Comparison of ENCODE assay signal across 35 mouse cellular contexts in genomic region chr17:36855484-36855883, GRCm38 (mm10). TPM values are rescaled to one million over a fixed set of nuclear protein-coding genes. Genes with fewer than 3 reads are reported as not detected.
DNase-seq lines count a peak whose midpoint lies in the region; ATAC-seq and TF ChIP-seq lines count a peak whose summit lies in the region.
"Had no signal": no experiment of that assay in that cellular context is flagged by ENCODE, and none has a peak within 500 bp of the region (broad histone marks: within the 10 kb centered on the region; RNA-seq: fewer than 3 reads in every experiment).

No protein-coding gene starts in this region.

- no peak for ATAC-seq in intestine, postnatal 0 days
- no peak for ATAC-seq in intestine, embryonic 15.5 days
- no peak for ATAC-seq in midbrain, postnatal 0 days (ENCODE audit: low FRiP score)
- ATAC-seq in midbrain, embryonic 16.5 days: no peak
- ATAC-seq in liver, postnatal 0 days: no peak
- ATAC-seq: forebrain, embryonic 13.5 days; forebrain, embryonic 16.5 days; hindbrain, embryonic 16.5 days; Patski had no signal

- H3K27me3 ChIP-seq in intestine, postnatal 0 days (replicated peaks; ENCODE audit: control insufficient read depth, insufficient read depth, low read length): no peaks in the 10 kb centered on the region
- H3K27me3 ChIP-seq in intestine, embryonic 15.5 days (replicated peaks): no peaks in the 10 kb centered on the region
- H3K27me3 ChIP-seq in midbrain, postnatal 0 days (ENCODE audit: insufficient read depth, low read length): no peaks in the 10 kb centered on the region
- H3K27me3 ChIP-seq in midbrain, embryonic 16.5 days (ENCODE audit: control insufficient read depth, insufficient read depth, low read depth, low read length): no peaks in the 10 kb centered on the region
- H3K27me3 ChIP-seq in liver, postnatal 0 days (ENCODE audit: insufficient read depth, low read length): no peaks in the 10 kb centered on the region
- H3K27me3 ChIP-seq: CH12.LX; embryonic facial prominence, embryonic 12.5 days; embryonic facial prominence, embryonic 15.5 days; forebrain, embryonic 13.5 days; hindbrain, embryonic 13.5 days; Patski had no signal

- no peaks in the 10 kb centered on the region for H3K9me3 ChIP-seq in intestine, postnatal 0 days (ENCODE audit: control insufficient read depth)
- H3K9me3 ChIP-seq in intestine, embryonic 15.5 days: no peaks in the 10 kb centered on the region
- H3K9me3 ChIP-seq in midbrain, postnatal 0 days (ENCODE audit: low read length): no peaks in the 10 kb centered on the region
- H3K9me3 ChIP-seq in midbrain, embryonic 16.5 days (replicated peaks; ENCODE audit: control insufficient read depth, low read length, poor library complexity, severe bottlenecking): no peaks in the 10 kb centered on the region
- H3K9me3 ChIP-seq in liver, postnatal 0 days (ENCODE audit: low read length): no peaks in the 10 kb centered on the region
- H3K9me3 ChIP-seq: embryonic facial prominence, embryonic 12.5 days; embryonic facial prominence, embryonic 15.5 days; forebrain, embryonic 10.5 days; forebrain, embryonic 13.5 days; G1E; hindbrain, embryonic 10.5 days; hindbrain, embryonic 13.5 days had no signal

- TF ChIP-seq EP300 in liver, postnatal 0 days (IDR thresholded peaks at IDR 0.05; ENCODE audit: low read depth): no peak

- TF ChIP-seq CTCF in intestine, postnatal 0 days (IDR thresholded peaks at IDR 0.05; ENCODE audit: low read depth): peak; percentile 23; the same call in 1 of the 2 replicates
- 0 out of 2 replicates have a peak, but pooled peaks have one; percentile 16 for TF ChIP-seq CTCF in midbrain, postnatal 0 days (IDR thresholded peaks at IDR 0.05)
- TF ChIP-seq CTCF in liver, postnatal 0 days (IDR thresholded peaks at IDR 0.05; ENCODE audit: low read depth): peak; percentile 56

- H3K4me1 ChIP-seq in intestine, postnatal 0 days (replicated peaks; ENCODE audit: control insufficient read depth, insufficient read depth, low read length): peaks cover 5% of the 10 kb centered on the region; the same call in 1 of the 2 replicates
- H3K4me1 ChIP-seq in intestine, embryonic 15.5 days (replicated peaks): peaks cover 10% of the 10 kb centered on the region
- H3K4me1 ChIP-seq in midbrain, postnatal 0 days (ENCODE audit: insufficient read depth, low read length): no peaks in the 10 kb centered on the region
- 0 out of 2 replicates have a peak, but pooled peaks cover 2% of the 10 kb centered on the region for H3K4me1 ChIP-seq in midbrain, embryonic 16.5 days (ENCODE audit: control insufficient read depth, insufficient read depth, low read length)
- H3K4me1 ChIP-seq in liver, postnatal 0 days (ENCODE audit: insufficient read depth): peaks cover 6% of the 10 kb centered on the region; the same call in 1 of the 2 replicates
- H3K4me1 ChIP-seq: embryonic facial prominence, embryonic 12.5 days; embryonic facial prominence, embryonic 15.5 days; forebrain, embryonic 10.5 days; hindbrain, embryonic 10.5 days; hindbrain, embryonic 13.5 days had no signal

- no peak overlapping the region for H3K4me2 ChIP-seq in intestine, postnatal 0 days (replicated peaks; ENCODE audit: low read depth)
- H3K4me2 ChIP-seq in intestine, embryonic 15.5 days (replicated peaks): no peak overlapping the region
- no peak overlapping the region for H3K4me2 ChIP-seq in midbrain, postnatal 0 days (ENCODE audit: low read depth, low read length, poor library complexity, severe bottlenecking)
- H3K4me2 ChIP-seq in midbrain, embryonic 16.5 days (ENCODE audit: low read length): no peak overlapping the region
- no peak overlapping the region for H3K4me2 ChIP-seq in liver, postnatal 0 days (ENCODE audit: low read depth, low read length)
- H3K4me2 ChIP-seq: embryonic facial prominence, embryonic 12.5 days; embryonic facial prominence, embryonic 15.5 days; forebrain, embryonic 13.5 days; heart, embryonic 11.5 days; hindbrain, embryonic 13.5 days had no signal

- no peak overlapping the region for H3K4me3 ChIP-seq in intestine, postnatal 0 days (ENCODE audit: low read depth, low read length)
- no peak overlapping the region for H3K4me3 ChIP-seq in intestine, embryonic 15.5 days (replicated peaks)
- H3K4me3 ChIP-seq in midbrain, postnatal 0 days (ENCODE audit: low read depth, low read length): no peak overlapping the region
- no peak overlapping the region for H3K4me3 ChIP-seq in midbrain, embryonic 16.5 days (ENCODE audit: low read depth, low read length)
- no peak overlapping the region for H3K4me3 ChIP-seq in liver, postnatal 0 days (ENCODE audit: low read depth, low read length)
- H3K4me3 ChIP-seq: embryonic facial prominence, embryonic 12.5 days; embryonic facial prominence, embryonic 15.5 days; erythroblast, embryonic 14.5 days; forebrain, embryonic 10.5 days; forebrain, embryonic 13.5 days; hindbrain, embryonic 10.5 days; hindbrain, embryonic 13.5 days had no signal

- H3K9ac ChIP-seq in intestine, postnatal 0 days (ENCODE audit: low read depth, low read length): no peak overlapping the region
- no peak overlapping the region for H3K9ac ChIP-seq in intestine, embryonic 15.5 days
- no peak overlapping the region for H3K9ac ChIP-seq in midbrain, postnatal 0 days (replicated peaks; ENCODE audit: low read length, poor library complexity, severe bottlenecking)
- H3K9ac ChIP-seq in midbrain, embryonic 16.5 days (ENCODE audit: low read depth, low read length): no peak overlapping the region
- H3K9ac ChIP-seq in liver, postnatal 0 days (replicated peaks): no peak overlapping the region
- H3K9ac ChIP-seq: embryonic facial prominence, embryonic 12.5 days; embryonic facial prominence, embryonic 15.5 days; forebrain, embryonic 13.5 days; hindbrain, embryonic 13.5 days had no signal

- H3K27ac ChIP-seq in intestine, postnatal 0 days (ENCODE audit: low read depth, low read length): no peak overlapping the region
- H3K27ac ChIP-seq in intestine, embryonic 15.5 days: no peak overlapping the region
- no peak overlapping the region for H3K27ac ChIP-seq in midbrain, postnatal 0 days (ENCODE audit: low read depth, low read length)
- no peak overlapping the region for H3K27ac ChIP-seq in midbrain, embryonic 16.5 days (ENCODE audit: low read length)
- no peak overlapping the region for H3K27ac ChIP-seq in liver, postnatal 0 days (ENCODE audit: low read depth)
- H3K27ac ChIP-seq: embryonic facial prominence, embryonic 12.5 days; embryonic facial prominence, embryonic 15.5 days; forebrain, embryonic 10.5 days; forebrain, embryonic 13.5 days; hindbrain, embryonic 10.5 days; hindbrain, embryonic 13.5 days had no signal

- WGBS in intestine, postnatal 0 days: 89% methylated on average over 3 of the region's 3 CpGs
- whole genome bisulfite sequencing in intestine, embryonic 15.5 days: 92% methylated on average over 3 of the region's 3 CpGs
- WGBS in midbrain, postnatal 0 days: 94% methylated on average over 3 of the region's 3 CpGs
- 97% methylated on average over 3 of the region's 3 CpGs for WGBS in midbrain, embryonic 16.5 days
- WGBS in liver, postnatal 0 days (ENCODE audit: insufficient replicate concordance): 86% methylated on average over 3 of the region's 3 CpGs

- peaks cover 71% of the 10 kb centered on the region for H3K36me3 ChIP-seq in intestine, postnatal 0 days (ENCODE audit: control insufficient read depth, insufficient read depth)
- peaks cover 36% of the 10 kb centered on the region for H3K36me3 ChIP-seq in intestine, embryonic 15.5 days
- peaks cover 78% of the 10 kb centered on the region for H3K36me3 ChIP-seq in midbrain, postnatal 0 days (ENCODE audit: insufficient read depth, low read length)
- peaks cover 71% of the 10 kb centered on the region for H3K36me3 ChIP-seq in midbrain, embryonic 16.5 days (ENCODE audit: control insufficient read depth, insufficient read depth, low read length)
- H3K36me3 ChIP-seq in liver, postnatal 0 days (replicated peaks; ENCODE audit: insufficient read depth, low read length): peaks cover 45% of the 10 kb centered on the region

- DNase-seq in midbrain, postnatal 0 days (ENCODE audit: low spot score): no peak
- DNase-seq in liver, postnatal 0 days: no peak
- no peak for DNase-seq in spleen, postnatal 10 days (ENCODE audit: low spot score in 2 of 2)
- DNase-seq: B cell, adult 2 months; cerebellum, adult 18-20 months; cerebellum, adult 9-10 months; cerebellum, postnatal 25 days; gastrocnemius, postnatal 10 days; gastrocnemius, postnatal 36 days; heart, postnatal 36 days had no signal

RNA-seq across cellular contexts. Expression of gene Trim15, which starts 11.5 kb away (rescaled TPM):
- polyA plus RNA-seq in intestine, postnatal 0 days (2015; fragmentation: Nextera tagmentation; extraction: Ambion mirVana): 16.4 and 23.0 TPM in 2 replicates
- polyA plus RNA-seq in intestine, embryonic 15.5 days (2015; fragmentation: Nextera tagmentation; extraction: Ambion mirVana): 4.6 and 6.1 TPM in 2 replicates
- total RNA-seq in midbrain, postnatal 0 days (2014; rRNA removed): 0.27 and 0.33 TPM in 2 replicates
- 0.73 and 0.90 TPM in 2 replicates for polyA plus RNA-seq in midbrain, postnatal 0 days (2015; fragmentation: Nextera tagmentation; extraction: Ambion mirVana)
- polyA plus RNA-seq in midbrain, embryonic 16.5 days (2015; fragmentation: Nextera tagmentation; extraction: Ambion mirVana): 0.53 and 0.89 TPM in 2 replicates
- 0.12 TPM in 1 of 2 replicates, not detected in the other for polyA plus RNA-seq in liver, postnatal 0 days (2015; fragmentation: Nextera tagmentation; extraction: Ambion mirVana)
- total RNA-seq: adrenal gland, adult 18-20 months; adrenal gland, postnatal 10 days; CH12.LX; gastrocnemius, adult 18-20 months; gastrocnemius, postnatal 10 days; gastrocnemius, postnatal 36 days; granulocyte monocyte progenitor cell, adult 5-6 weeks; heart, adult 8-10 months; heart, postnatal 36 days had no signal
- polyA plus RNA-seq: G1E; heart, embryonic 14.5 days; heart, postnatal 0 days had no signal

RNA-seq across cellular contexts. Expression of gene Trim10, which starts 13.9 kb away (rescaled TPM):
- 0.07 and 0.21 TPM in 2 replicates for polyA plus RNA-seq in intestine, postnatal 0 days (2015; fragmentation: Nextera tagmentation; extraction: Ambion mirVana)
- polyA plus RNA-seq in intestine, embryonic 15.5 days (2015; fragmentation: Nextera tagmentation; extraction: Ambion mirVana): 4.8 and 5.2 TPM in 2 replicates
- total RNA-seq in midbrain, postnatal 0 days (2014; rRNA removed): 0.22 and 0.24 TPM in 2 replicates
- polyA plus RNA-seq in midbrain, postnatal 0 days (2015; fragmentation: Nextera tagmentation; extraction: Ambion mirVana): 0.16 and 0.17 TPM in 2 replicates
- 0.70 and 1.0 TPM in 2 replicates for polyA plus RNA-seq in midbrain, embryonic 16.5 days (2015; fragmentation: Nextera tagmentation; extraction: Ambion mirVana)
- 85.7 and 86.7 TPM in 2 replicates for polyA plus RNA-seq in liver, postnatal 0 days (2015; fragmentation: Nextera tagmentation; extraction: Ambion mirVana)
- total RNA-seq: CH12.LX; gastrocnemius, adult 18-20 months; gastrocnemius, postnatal 36 days; granulocyte monocyte progenitor cell, adult 5-6 weeks had no signal

RNA-seq across cellular contexts. Expression of gene Trim26, which starts 18.6 kb away (rescaled TPM):
- polyA plus RNA-seq in intestine, postnatal 0 days (2015; fragmentation: Nextera tagmentation; extraction: Ambion mirVana): 27.4 and 32.2 TPM in 2 replicates
- polyA plus RNA-seq in intestine, embryonic 15.5 days (2015; fragmentation: Nextera tagmentation; extraction: Ambion mirVana): 38.0 and 41.5 TPM in 2 replicates
- 29.8 and 31.4 TPM in 2 replicates for total RNA-seq in midbrain, postnatal 0 days (2014; rRNA removed)
- polyA plus RNA-seq in midbrain, postnatal 0 days (2015; fragmentation: Nextera tagmentation; extraction: Ambion mirVana): 37.9 and 44.3 TPM in 2 replicates
- polyA plus RNA-seq in midbrain, embryonic 16.5 days (2015; fragmentation: Nextera tagmentation; extraction: Ambion mirVana): 44.5 and 48.0 TPM in 2 replicates
- polyA plus RNA-seq in liver, postnatal 0 days (2015; fragmentation: Nextera tagmentation; extraction: Ambion mirVana): 16.8 and 19.1 TPM in 2 replicates

RNA-seq across cellular contexts. Expression of gene Trim40, which starts 34.4 kb away (rescaled TPM):
- 6.8 TPM in 2 replicates for polyA plus RNA-seq in intestine, postnatal 0 days (2015; fragmentation: Nextera tagmentation; extraction: Ambion mirVana)
- polyA plus RNA-seq in intestine, embryonic 15.5 days (2015; fragmentation: Nextera tagmentation; extraction: Ambion mirVana): 0.78 and 1.2 TPM in 2 replicates
- total RNA-seq in midbrain, postnatal 0 days (2014; rRNA removed): not detected in 2 replicates
- 0.19 and 0.25 TPM in 2 replicates for polyA plus RNA-seq in midbrain, postnatal 0 days (2015; fragmentation: Nextera tagmentation; extraction: Ambion mirVana)
- polyA plus RNA-seq in midbrain, embryonic 16.5 days (2015; fragmentation: Nextera tagmentation; extraction: Ambion mirVana): not detected in 2 replicates
- not detected in 2 replicates for polyA plus RNA-seq in liver, postnatal 0 days (2015; fragmentation: Nextera tagmentation; extraction: Ambion mirVana)
- total RNA-seq: adrenal gland, postnatal 10 days; CH12.LX; common myeloid progenitor, adult 5-6 weeks; G1E; gastrocnemius, adult 18-20 months; gastrocnemius, postnatal 10 days; gastrocnemius, postnatal 36 days; granulocyte monocyte progenitor cell, adult 5-6 weeks; heart, postnatal 36 days had no signal
- polyA plus RNA-seq: embryonic facial prominence, embryonic 12.5 days; embryonic facial prominence, embryonic 15.5 days; erythroblast, embryonic 14.5 days; forebrain, embryonic 10.5 days; forebrain, embryonic 13.5 days; forebrain, embryonic 16.5 days; G1E; heart, embryonic 11.5 days; heart, embryonic 14.5 days; heart, postnatal 0 days; hindbrain, embryonic 10.5 days; hindbrain, embryonic 13.5 days; Patski had no signal

RNA-seq across cellular contexts. Expression of gene Trim31, which starts 42.4 kb away (rescaled TPM):
- 53.7 and 56.2 TPM in 2 replicates for polyA plus RNA-seq in intestine, postnatal 0 days (2015; fragmentation: Nextera tagmentation; extraction: Ambion mirVana)
- 43.1 and 47.6 TPM in 2 replicates for polyA plus RNA-seq in intestine, embryonic 15.5 days (2015; fragmentation: Nextera tagmentation; extraction: Ambion mirVana)
- not detected in 2 replicates for total RNA-seq in midbrain, postnatal 0 days (2014; rRNA removed)
- not detected in 2 replicates for polyA plus RNA-seq in midbrain, postnatal 0 days (2015; fragmentation: Nextera tagmentation; extraction: Ambion mirVana)
- polyA plus RNA-seq in midbrain, embryonic 16.5 days (2015; fragmentation: Nextera tagmentation; extraction: Ambion mirVana): not detected in 2 replicates
- not detected in 2 replicates for polyA plus RNA-seq in liver, postnatal 0 days (2015; fragmentation: Nextera tagmentation; extraction: Ambion mirVana)
- total RNA-seq: adrenal gland, adult 18-20 months; adrenal gland, postnatal 10 days; adrenal gland, postnatal 36 days; CH12.LX; common myeloid progenitor, adult 5-6 weeks; G1E; gastrocnemius, adult 18-20 months; gastrocnemius, postnatal 10 days; gastrocnemius, postnatal 36 days; granulocyte monocyte progenitor cell, adult 5-6 weeks; heart, adult 8-10 months; heart, postnatal 36 days had no signal
- polyA plus RNA-seq: embryonic facial prominence, embryonic 12.5 days; embryonic facial prominence, embryonic 15.5 days; erythroblast, embryonic 14.5 days; forebrain, embryonic 10.5 days; forebrain, embryonic 13.5 days; forebrain, embryonic 16.5 days; G1E; heart, embryonic 11.5 days; heart, embryonic 14.5 days; heart, postnatal 0 days; hindbrain, embryonic 10.5 days; hindbrain, embryonic 13.5 days; hindbrain, embryonic 16.5 days; Patski had no signal

Comparison
In these comparisons a context has a peak if more than half of its experiments do, and no peak if none do; other contexts are left out.
1. RNA of gene Trim10, which starts 13.9 kb away (polyA plus RNA-seq): 85.7 to 86.7 TPM in liver, postnatal 0 days; 4.8 to 5.2 TPM in intestine, embryonic 15.5 days, 0.70 to 1.0 TPM in midbrain, embryonic 16.5 days, 0.16 to 0.17 TPM in midbrain, postnatal 0 days and 0.07 to 0.21 TPM in intestine, postnatal 0 days; every median in the first group is over 10 times any median in the second.
2. Peak in every context shown above with its lines, with median percentiles within 50 percentile points of each other: CTCF ChIP-seq.